Mouse (Mus musculus) cerebellum, postnatal 25 days (tissue): ENCODE results near the gene Eif4h.

ENCODE experiments used
- DNase-seq, 2 experiments: peaks; one replicate each; pipeline ENCODE4 v3.0.0; 2021; ENCODE audit warnings: mixed read lengths in 2 of 2

The Eif4h gene

GRCm38 (mm10) chr5:134606314-134606713 is 33.0 kb downstream of the Eif4h start:
- DNase-seq = no peak

DNA sequence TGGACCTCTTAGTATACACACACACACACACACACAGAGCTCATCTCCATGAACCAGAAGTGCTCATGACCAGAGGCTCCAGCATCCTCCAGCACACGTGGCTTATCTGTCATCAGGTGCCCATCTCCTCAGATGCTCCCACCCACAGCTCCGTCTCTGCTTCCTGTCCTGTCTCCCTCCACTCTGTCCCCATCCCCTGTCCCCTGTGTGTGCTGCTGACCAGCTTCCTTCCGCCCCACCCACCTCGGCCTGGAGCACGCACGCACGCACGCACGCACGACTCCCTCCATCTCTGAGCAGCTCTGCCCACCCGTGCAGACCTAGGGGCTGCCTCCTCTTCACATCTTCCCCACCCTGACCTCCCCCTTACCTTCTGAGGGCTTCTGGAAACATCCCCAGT is 34.9 kb downstream of the Eif4h start:
- DNase-seq = no peak

DNA sequence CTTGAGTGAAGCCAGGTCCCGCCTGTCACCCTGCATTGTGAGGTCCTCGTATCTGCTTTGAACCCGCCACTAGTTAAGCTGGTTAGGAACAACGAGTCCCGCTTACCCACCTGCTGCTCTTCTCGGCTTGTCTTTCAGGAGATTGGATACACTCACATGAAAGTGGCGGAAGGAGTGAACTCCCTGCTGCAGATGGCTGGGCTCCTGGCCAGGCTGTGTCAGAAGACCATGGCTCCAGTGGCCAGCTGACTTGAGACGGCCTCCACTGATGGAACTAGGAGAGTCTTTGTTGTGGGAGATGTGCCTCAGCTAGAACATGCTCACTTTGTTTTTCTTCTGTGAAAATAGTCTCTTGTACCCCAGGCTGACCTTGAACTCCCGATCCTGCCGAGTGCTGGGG is 41.6 kb downstream of the Eif4h start:
- DNase-seq = peak in 1 of 2 experiments; percentile 48

- no peak for DNase-seq
Observed at GRCm38 (mm10) chr5:134593093-134593492, 46.2 kb downstream of the Eif4h start.

DNA sequence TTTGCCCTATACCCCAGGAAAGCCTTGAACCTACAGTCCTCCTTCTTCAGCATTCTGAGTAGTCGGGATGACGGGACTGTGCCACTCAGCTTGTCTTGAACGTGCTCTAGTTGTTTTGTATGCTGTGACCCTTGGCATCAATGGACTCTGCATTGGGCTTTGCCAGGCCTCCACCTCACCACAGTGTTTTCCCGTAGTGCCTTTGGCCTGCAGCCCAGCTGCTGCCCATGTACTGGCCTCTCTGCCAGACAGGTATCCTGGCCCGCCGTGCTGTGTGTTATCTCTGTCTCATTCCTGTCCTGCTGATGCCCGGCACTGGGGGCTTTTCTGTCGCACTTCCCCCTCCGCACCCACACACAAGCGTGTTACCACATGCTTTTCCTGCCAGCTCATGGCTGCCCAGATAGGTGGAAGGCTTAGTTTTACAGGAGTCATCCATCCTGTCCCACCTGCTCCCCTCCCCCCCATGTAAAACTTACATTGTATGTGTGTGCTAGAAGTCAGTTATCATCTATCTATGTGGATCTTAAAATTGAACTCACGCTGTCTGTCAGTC is 47.2 kb downstream of the Eif4h start:
- DNase-seq = peak; percentile 60 to 72

DNA sequence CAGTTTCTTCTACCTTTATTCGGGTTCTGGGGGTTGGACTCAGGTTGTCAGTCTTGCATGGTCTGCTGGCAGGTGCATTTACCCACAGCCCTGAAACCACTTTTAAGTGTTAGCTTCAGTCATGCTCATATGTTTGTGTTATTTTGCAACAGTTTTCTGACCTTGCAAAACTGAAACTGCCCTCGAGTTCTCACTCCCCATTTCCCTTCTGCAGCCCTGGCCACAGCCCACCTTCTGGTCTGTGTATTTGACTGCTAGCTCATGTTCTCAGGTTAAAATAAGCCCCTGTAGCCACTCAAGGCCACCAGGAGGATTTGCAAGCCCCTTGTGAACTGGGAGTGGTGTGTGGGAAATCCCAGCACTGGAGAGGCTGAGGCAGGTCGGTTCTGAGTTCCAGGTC is 49.4 kb downstream of the Eif4h start:
- no peak for DNase-seq

DNA sequence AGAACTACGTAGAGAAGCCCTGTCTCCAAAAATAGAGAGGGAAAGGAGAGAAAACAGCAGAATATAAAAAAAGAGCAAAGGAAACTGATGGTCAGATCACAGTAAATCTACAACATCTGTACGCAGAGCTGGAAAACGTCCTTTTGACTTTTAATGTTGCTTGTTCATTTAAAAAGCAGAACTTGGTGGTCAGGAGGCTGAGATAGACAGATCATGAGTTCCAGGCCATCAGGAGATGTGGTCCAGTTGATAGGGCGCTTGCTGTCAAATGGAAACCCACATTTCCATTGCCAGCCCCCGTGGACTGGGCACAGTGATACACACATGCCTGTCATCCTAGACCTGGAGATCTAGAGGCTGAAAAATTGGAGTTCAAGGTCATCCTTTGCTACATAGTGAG is 54.5 kb downstream of the Eif4h start:
- no peak for DNase-seq

DNA sequence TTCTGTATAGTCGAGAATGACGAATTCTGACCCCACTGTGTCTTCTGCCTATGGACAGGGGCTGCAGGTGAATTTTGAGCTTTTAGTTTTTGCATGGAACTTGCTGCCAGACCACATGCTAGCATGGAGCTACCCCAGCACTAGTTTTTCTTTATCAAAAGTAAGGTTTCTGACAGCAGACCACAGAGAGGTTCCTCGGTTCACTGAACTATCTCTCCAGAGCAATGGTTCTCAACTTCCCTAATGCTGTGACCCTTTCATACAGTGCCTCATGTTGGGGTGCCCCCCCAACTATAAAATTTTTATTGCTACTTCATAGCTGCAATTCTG is 55.4 kb downstream of the Eif4h start:
- no peak for DNase-seq

- DNase-seq = no peak
Observed at GRCm38 (mm10) chr5:134583006-134583883, 56.0 kb downstream of the Eif4h start.

DNA sequence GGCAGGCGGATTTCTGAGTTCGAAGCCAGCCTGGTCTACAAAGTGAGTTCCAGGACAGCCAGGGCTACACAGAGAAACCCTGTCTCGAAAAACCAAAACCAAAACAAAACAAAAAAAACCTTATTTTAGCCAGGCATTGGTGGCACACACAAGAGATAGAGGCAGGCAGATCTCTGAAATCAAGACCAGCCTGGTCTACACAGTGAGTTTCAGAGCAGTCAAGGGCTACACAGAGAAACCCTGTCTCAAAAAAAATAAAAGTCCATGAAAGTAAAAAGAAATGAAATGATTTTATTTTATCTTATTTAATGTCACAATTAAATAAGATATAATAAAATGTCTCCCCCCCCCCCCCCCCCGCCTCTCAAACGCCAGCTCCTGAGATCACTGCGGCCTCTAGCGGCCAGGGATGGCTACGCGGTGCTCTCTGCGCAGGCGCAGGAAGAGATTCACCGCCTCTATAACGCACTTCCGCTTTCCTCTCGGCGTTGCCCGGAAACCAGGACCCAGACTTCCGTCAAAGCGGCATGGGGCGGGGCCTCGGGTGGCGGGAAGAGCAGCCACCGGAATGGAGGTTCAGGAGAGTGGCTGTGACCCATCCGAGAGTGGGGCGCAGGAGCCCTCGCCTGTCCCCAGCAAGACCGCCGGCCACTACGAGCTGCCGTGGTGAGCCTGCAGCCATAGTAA is 56.9 kb downstream of the Eif4h start:
- DNase-seq = peak; percentile 98 to 99

DNA sequence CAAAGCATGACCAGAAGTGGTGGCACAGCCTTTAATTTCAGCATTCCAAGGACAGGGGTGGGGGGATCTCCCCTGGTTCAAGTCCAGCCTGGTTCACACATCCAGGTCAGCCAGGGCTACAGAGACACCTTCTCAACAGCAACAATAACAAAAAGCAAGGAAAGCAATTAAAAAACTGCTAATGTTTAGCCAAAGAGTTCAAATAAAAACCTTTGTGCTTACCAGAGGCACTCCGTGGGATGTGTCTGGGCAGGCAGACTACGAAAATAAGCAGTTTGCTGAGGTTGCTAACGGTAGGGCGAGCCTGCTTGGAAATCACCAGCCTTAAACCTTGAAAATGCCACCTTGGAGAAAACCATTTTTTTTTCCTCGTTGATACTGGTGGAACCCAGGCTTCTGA is 58.1 kb downstream of the Eif4h start, which contains the start of gene Rfc2:
Gene Rfc2, plus strand, starts transcription at position 221 of the 400 bp plus-strand sequence.
- no peak for DNase-seq

- no peak for DNase-seq
Observed at GRCm38 (mm10) chr5:134579135-134579534, 60.2 kb downstream of the Eif4h start.

- DNase-seq = no peak
Observed at GRCm38 (mm10) chr5:134577534-134577933, 61.8 kb downstream of the Eif4h start.

DNA sequence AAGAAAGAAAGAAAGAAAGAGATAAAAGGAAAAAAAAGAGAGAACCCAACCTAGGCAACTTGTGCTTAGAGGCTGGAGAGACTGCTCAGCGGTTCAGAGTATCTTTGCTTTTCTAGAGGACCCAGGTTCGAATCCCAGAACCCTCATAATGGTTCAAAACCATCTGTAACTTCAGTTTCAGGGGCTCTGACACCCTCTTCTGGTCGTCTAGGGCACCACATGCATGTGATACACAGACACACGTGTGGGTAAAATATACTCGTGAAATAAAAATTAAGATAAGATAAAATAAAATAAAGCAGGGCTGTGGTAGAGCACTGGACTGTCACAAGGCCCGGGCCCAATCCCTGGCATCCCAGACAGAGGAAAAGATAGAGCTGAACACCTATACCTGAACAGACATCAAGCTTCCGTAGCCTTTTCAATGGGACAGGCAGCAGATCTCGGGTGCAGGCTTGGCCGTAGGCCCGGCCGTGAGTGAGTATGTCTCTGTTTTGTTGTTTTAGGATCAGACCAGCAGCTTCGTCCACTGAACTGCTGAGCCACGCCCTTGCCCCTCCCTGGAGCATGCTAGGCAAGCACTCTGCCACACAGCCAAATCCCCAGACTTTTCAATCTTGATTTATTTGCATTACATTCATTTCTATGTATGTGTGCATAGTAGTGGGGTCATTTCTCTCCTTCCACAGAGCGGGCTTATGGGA is 62.6 kb downstream of the Eif4h start:
- DNase-seq = no peak

DNA sequence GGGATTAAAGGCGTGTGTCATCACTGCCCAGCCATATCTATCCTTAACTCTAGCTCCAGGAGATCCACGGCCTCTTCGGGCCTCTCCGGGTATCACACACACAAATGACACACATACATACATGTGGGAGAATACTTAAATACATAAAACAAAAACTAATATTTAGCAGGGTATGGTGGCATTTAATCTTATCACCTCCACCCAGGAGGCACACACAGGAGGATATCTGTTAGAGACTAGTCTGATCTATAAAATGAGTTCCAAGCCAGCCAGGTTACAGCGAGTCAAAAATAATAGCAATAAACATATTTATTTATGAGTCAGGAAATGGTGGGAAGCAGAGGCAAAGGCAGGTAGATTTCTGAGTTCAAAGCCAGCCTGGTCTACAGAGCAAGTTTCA is 63.5 kb downstream of the Eif4h start:
- DNase-seq = no peak

DNA sequence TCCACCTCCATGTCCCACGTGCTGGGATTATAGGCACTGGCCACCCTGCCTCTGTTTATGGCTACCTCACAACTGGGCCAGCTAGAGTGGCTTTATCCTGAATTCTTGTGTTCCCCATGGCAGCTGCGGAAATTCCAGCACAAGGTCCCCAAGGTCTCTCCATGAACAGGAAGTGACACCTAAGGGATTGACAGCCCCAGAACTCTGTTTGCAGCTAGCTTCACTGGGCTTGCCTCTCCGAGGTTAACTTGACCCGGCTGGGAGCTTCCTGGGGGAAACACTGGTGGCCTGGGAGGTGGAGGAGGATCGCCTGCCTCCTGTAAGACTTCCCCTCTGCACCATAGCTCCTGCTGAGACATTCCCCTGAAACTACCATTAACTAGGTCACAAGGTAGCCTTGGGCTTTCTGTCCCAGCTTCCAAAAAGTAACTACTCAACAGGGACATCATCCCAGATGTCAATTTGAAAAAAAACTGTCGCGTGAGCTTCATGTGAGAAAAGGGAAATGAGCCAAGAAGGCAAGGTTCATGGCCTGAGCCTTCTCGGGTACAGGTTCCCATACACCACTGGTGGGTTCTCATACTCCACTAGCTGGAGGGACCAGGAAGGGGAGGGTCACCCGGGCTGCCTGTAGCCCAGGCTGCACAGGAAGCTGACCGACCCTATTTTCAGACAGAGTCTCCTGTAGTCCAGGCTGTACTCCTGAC is 66.6 kb downstream of the Eif4h start:
- DNase-seq = no peak

DNA sequence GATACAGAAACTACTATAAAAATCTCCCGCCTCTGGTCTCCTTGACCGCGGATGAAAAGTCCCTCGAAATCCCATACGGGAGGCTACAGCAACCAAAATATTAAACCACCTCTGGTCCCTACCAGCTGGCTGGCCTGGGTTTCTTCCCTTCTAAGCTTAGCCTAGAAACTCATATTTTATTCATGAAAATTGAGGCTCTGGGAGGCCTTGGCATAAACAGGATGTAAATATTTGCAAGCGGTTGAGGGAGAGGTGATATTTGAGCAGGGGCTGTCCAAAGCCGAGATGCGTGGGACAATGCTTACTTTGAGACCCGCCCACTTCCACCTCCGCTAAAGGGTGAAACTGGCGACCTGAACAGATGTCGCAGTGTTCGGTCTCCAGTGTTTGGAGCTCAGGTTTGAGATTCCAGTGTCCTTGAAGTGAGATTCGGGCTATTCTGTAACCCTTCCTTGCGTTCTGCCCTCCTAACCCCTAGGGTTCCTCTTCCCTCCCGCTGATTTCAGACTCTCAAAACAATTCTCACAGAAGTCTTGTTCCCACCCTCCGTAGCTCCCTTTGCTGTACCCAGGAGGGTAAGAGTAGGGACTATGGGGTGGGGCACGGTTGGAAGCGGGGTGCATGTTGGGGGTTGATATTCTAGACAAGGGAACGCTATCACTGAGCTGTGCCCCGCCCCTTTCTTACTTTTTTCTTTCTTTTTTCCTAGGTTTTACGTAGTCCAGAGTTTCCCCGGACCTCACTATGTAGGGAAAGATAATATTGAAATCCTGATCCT is 67.4 kb downstream of the Eif4h start:
- DNase-seq = peak; percentile 41 to 60
